Mouse (Mus musculus) ovary, postnatal 36 days (tissue): ENCODE data around the gene Selenop.
"Not testable (repeated sequence)": the region's sequence is repeated elsewhere in the genome, so short reads cannot be mapped to it uniquely, and the experiment has no call there.

ENCODE experiments used
- DNase-seq: peaks from one replicate; pipeline ENCODE4 v3.0.0; 2022; ENCODE audit warnings: low spot score, mixed read lengths

Selenop gene

DNA sequence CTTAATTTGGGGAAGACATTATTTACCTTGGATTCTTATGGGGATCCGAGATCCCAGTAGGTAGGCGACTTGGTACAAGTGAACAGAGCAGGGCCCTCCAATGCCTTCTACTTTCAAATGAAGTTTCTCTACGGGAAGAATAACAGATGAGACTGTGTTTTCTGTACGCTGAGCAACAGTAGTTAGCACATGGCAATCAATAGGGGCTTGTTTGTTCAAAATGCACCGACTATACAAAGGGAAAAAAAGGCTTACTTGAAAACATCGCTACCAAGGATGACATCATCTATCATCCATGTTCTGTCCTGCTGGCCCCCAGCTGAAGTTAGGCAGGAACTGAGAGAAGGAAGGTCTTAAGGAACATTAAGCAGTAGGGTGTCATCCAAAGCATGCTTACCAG, at the start of gene Selenop:
TSS of gene Selenop (plus strand) at position 301 of the 400 bp plus-strand sequence.
- DNase-seq: no peak

GRCm38 (mm10) chr15:3218668-3219067, 49.7 kb upstream of the Selenop start:
- not testable (repeated sequence) for DNase-seq

DNA sequence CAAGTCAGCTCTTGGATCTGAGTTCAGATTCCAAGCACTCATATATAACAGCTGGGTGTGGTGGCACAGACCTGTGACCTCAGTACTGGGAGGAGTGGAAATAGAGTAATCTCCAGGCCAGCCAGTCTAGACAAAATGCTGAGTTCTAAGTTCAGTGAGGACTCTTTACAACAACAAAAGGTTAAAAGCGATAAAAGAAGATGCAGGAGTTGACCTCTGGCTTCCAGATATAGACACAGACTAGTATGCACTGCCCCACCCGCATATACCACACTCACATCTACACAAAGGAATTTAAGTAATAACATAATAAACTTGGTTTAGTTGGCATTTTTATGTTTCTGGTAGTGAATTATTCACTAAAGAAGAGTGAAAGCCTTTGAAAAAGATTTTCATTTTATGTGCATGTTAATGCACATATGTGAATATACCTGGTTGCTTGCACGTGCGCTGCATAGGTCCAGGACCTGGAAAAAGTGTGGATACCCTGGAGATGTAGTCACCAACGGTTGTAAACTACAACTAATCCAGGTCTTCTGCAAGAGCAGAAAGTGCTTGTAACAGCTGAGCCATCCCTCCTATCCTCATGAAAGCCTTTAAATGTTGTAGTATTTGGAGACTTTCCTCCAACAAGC, 45.4 kb upstream of the Selenop start:
- DNase-seq: no peak

DNA sequence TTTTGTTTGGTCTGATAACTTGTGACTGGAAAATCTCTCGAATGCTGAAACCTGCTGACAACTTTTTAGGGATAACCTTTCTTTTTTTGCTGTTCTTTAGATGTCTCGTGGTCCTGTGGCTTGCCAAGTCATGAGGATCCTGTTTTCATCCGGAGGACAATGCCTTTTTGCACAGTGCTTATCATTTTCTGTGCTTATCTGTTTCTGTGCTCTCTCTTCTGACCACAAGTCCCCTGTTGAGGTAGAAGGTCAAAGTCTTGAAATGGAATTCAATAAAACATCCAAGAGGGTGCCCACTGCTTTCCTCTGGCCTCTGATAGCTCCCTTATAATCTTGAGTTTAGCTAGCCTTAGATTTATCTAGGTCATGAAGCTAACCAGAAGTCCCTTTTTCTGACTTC, 41.8 kb upstream of the Selenop start:
- no peak for DNase-seq

DNA sequence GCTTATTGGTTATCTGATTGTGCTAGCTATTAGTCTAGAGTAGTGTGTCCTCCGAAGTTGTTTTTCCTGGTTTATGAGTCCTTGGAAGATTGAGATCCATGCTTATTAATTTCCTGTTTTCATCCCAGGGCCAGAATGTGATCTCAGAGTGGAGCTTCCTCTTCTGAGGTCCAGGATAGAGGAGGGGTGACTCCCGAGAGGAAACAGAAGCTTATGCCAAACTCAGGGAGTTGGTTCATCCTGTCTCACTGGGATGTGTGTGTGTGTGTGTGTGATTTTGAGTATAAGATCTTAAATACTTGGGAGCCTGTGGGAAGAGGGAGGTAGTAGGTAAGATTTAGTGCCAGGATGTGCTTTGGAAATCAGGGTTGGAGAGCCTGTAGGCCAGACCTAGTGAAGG, 40.2 kb upstream of the Selenop start:
- no peak for DNase-seq

GRCm38 (mm10) chr15:3228990-3229389, 39.4 kb upstream of the Selenop start:
- DNase-seq: no peak

DNA sequence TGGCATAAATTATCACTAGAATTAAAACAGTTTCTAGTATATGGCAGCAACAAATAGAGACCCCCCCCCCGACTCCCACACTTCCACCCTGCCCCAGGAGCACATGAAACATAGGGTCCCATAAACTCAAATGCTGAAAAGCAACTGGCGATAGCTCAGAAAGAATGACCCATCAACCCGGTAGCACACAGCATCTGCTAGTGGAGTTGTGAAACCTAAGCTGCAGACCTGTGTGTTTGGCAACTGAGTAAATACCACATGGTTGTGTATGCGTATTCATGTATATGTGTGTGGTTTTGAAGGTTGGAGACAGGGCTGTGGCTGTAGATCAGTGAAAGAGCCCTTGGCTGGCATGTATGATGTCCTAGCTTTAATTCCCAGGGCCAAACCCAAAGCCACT, 37.3 kb upstream of the Selenop start:
- DNase-seq: no peak

DNA sequence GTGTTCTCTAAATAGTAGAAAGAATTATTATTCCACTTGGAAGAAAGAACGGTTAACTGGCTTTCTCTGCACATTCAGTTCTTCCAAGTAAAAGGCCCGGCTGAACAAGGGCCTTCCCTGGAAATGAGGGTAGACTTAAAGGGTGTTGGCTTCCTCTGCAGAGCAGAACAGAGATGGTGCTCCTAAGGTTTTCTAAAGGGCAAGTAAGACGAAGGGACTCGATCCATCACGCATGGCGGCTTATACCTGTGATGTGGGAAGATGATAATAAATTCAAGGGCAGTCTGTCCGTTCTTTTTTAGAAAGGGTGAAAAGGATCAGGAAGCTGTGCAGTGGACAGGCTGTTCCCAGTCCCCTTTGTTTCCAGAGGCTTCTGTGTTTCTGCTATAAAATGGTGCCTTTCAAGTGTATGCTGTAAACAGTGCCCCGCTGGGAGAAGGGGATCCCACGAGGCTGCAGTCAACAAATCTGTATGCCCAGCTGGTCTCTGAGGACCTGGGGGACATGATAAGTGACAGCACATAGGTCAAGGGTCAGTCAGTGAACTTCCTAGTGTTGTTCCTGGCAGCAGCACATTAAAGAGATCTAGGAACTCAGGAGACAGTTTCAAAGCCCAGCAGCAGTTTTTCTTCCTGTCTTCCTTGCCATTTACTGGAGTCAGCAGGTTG, 36.0 kb upstream of the Selenop start:
- no peak for DNase-seq

GRCm38 (mm10) chr15:3233837-3234551, 34.4 kb upstream of the Selenop start:
- no peak for DNase-seq

GRCm38 (mm10) chr15:3236338-3236737, 32.0 kb upstream of the Selenop start:
- no peak for DNase-seq

DNA sequence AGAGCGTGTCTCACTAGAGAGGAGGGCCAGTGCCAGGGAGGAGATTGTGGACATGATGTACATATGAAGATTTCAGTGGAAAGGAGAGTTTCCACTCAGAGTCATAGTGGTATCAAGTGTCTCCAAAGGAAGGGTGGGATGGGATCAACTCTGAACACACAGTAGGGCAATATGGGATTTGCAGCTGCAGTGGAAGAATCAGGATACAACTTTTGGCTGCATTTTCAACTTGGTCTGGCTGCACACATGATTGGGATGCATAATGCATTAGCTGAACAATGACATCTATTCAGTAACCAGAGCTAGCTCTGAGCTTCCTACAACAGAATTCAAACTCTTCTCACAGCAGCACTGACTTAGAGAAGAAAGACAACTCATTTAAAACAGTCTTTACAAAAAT, 30.4 kb upstream of the Selenop start:
- no peak for DNase-seq

- DNase-seq: not testable (repeated sequence)
Observed at GRCm38 (mm10) chr15:3245036-3245435, 23.3 kb upstream of the Selenop start.

GRCm38 (mm10) chr15:3250620-3251019, 17.7 kb upstream of the Selenop start:
- no peak for DNase-seq

DNA sequence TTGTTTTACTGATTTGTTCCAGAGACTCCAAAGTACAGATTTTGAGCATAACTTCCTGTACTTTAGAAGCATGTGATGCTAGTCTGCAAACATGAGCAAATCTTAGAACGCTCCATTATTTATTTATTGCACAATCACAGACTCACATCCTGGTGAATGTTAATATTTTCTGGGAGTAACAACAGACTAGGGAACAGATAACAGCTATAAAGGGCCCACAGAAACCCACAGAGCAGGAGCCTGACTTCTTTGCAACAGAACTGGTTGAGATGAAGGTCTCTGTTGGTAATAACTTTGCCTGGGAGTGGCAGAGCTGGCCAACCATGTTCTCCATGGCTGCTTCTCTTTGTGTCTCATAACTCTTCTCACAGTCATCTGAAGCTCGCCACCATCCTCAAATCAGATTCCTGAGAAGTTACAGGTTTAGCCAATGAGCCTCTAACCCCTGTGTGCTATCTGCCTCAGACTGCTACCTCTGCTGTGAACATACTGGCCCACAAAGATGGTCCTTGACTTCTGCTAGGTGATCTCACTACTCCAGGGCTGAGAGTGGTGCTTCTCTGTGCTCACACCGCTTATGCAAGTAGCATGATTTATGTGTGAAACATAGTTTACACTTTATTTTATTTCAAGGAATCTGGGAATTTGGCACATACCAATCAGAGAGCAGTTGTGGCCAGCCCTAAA, 17.2 kb upstream of the Selenop start:
- DNase-seq: no peak

DNA sequence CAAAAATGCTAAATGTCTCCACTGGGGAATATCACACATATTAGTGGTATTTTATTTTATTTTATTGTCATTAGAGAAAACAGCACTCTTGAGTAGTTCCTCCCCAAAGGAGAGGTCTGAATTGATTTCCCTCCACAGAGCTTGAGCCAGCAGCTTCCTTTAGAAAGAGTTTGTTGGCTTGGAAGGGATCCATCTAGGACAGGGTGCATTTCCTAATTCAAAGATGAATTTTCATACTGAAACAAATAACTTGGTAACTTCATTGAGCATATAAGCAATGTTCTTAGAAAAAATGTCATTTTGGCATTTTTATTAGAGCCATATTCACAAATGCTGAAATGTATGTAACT, 16.7 kb upstream of the Selenop start:
- DNase-seq: no peak

DNA sequence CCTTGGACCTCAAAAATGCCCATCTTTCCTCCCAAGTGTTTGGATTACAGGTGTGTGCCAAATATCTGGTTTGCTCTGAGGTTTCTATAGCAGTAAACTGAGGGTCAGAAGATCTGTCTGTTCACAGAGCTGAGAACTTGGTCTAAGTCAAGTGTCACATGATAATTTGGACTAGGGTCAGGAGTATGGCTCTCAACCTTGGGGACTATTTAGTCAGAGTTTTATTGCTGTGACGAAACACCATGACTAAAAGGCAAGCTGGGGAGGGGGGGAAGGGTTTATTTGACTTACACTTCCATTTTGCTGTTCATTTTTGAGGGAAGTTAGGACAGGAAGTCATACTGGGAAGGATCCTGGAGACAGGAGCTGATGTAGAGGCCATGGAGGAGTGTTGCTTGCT, 9.3 kb upstream of the Selenop start:
- no peak for DNase-seq

GRCm38 (mm10) chr15:3260309-3260708, 8.0 kb upstream of the Selenop start:
- DNase-seq: no peak

DNA sequence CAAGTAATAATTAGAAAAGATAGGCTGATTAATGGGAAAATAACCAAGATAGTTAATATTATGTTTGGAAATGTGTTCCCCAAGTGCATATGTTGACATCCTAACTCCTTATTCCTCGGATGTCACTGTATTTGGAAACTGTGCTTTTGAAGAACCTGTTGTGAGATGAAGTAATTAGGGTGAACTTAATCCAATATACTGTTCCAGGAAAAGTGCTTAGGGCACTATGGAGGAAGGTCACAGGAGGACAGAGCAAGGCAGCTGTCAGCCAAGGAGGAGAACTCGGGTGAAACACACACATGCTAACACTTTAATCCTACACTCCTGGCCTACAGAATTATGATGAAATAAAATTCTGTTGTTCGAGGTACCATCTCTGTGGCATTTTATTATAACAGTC, 5.5 kb upstream of the Selenop start:
- no peak for DNase-seq

GRCm38 (mm10) chr15:3264293-3264692, 4.1 kb upstream of the Selenop start:
- no peak for DNase-seq

GRCm38 (mm10) chr15:3264828-3265227, 3.5 kb upstream of the Selenop start:
- no peak for DNase-seq

- no peak for DNase-seq
Observed at GRCm38 (mm10) chr15:3269496-3269895, 1.1 kb downstream of the Selenop start.

DNA sequence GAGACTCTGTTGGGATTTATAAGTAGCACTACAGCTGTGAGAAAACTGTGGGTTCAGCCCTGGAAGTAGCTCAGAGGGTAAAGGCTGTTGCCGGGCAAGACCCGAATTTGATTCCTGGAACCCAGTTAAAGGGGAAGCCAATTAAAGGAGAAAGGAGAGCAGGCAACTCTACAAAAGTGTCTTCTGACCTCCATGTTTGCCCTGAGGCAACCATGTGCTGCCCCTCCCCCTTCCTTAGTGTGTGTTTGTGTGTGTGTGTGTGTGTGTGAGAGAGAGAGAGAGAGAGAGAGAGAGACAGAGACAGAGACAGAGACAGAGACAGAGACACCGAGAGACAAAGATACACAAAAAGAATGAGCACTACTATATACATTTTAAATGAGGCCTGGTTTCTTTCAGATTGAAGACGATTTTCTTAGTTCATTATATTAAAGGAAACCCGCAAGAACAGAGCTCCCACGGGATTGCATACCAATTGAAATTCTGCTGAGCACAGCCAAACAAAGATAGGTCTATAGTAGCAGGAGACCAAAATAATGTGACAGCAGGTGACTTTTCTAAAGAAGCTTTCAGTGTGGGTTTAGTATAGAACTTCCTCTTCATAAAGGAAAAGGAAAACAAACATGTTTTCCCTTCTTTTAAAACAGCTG, 1.8 kb downstream of the Selenop start:
- DNase-seq: no peak
